Mouse (Mus musculus) T-helper 2 cell (primary cell): ENCODE data around the gene Tmem170b.

ENCODE experiments used
- in situ Hi-C: fragments of 300-600 bp; cut with MboI, MseI; formaldehyde crosslinking; loops from one replicate; pipeline ENCODE4 v1.15.1; 2025; ENCODE audit warnings: high pct_unique_total_duplicates

Gene Tmem170b

GRCm38 (mm10) chr13:41662401-41663070 lies 56.8 kb downstream of the Tmem170b start:
- in situ Hi-C loops: loop anchor here (25.0 kb wide), 1 partner anchor 1600 kb away; no protein-coding TSS in a partner anchor

DNA sequence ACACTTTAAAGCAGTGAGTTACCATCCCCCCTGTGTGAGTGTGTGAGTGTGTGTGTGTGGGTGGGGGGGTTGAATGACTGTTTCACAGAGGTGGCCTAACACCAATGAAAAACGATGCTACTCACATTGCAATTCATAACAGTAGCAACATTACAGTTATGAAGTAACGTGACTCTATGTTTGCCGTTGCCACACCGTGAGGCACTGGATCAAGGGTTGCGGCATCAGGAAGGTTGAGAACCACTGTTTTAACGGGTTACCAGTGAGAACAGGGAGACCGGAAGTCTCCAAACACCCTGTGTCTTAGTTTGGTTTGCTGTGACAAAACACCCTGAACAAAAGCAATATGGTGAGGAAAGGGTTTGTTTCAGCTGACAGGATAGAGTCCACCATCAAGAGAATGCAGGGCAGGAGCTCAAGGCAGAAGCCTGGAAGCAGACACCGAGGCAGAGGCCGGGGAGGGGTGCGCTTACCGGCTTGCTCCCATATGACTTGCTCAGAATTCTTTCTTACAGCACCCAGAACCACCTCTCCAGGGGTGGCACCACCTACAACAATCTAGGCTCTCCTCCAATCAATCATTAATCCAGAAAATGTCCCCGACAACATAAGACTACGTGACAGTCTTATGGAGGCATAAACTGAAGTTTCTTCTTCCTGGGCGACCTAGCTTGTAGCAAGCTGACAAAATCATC lies 57.9 kb downstream of the Tmem170b start:
- in situ Hi-C loops: loop anchor here (25.0 kb wide), 1 partner anchor 1599 kb away; no protein-coding TSS in a partner anchor

GRCm38 (mm10) chr13:41669951-41670350 lies 64.2 kb downstream of the Tmem170b start:
- in situ Hi-C loops: loop anchor here (25.0 kb wide), 1 partner anchor 1592 kb away; no protein-coding TSS in a partner anchor

GRCm38 (mm10) chr13:41670386-41671130 lies 64.9 kb downstream of the Tmem170b start:
- in situ Hi-C loops: loop anchor here (25.0 kb wide), 1 partner anchor 1592 kb away; no protein-coding TSS in a partner anchor

- in situ Hi-C loops: loop anchor here (25.0 kb wide), 1 partner anchor 1591 kb away; no protein-coding TSS in a partner anchor
These were observed 65.5 kb downstream of the Tmem170b start for GRCm38 (mm10) chr13:41671136-41671705.

DNA sequence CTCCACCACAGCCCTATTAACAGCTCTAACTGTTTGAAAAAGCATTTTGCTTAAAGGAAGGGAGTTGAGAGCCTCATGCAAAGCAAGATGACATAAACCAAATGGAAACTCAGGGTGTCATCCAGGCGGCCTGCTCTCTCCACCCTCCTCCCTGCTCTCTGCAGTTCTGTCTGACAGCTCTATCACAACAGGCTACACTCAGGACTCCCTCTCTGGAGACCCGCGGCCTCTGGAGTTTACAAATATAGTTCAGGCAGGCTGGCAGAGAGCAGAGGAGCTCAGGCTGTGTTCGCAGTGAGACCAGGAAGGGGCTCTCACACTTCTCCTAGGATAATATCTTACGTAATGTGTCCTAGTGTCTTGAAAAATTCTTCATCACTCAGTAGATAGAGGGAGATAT lies 67.2 kb downstream of the Tmem170b start:
- in situ Hi-C loops: loop anchor here (25.0 kb wide), 1 partner anchor 1589 kb away; no protein-coding TSS in a partner anchor

DNA sequence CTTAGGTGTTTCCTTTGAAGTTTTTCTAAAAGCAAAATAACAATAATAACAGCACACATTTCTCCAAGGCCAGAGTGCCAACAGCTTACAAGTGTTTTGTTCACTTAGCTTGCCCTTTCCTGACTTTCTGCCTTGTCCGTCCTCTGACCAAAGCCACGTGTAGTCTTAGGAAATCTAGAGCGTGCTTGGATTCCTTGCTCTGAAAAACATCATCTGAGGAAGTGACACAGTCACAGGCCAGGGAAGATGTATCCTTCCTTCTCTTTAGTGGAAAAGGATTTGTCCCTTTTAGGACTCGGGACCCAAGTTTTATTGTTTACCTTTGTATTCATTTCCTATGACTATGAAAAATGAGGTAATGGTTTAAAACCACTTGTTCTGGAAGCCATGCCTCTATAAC lies 67.8 kb downstream of the Tmem170b start:
- in situ Hi-C loops: loop anchor here (25.0 kb wide), 1 partner anchor 1589 kb away; no protein-coding TSS in a partner anchor

DNA sequence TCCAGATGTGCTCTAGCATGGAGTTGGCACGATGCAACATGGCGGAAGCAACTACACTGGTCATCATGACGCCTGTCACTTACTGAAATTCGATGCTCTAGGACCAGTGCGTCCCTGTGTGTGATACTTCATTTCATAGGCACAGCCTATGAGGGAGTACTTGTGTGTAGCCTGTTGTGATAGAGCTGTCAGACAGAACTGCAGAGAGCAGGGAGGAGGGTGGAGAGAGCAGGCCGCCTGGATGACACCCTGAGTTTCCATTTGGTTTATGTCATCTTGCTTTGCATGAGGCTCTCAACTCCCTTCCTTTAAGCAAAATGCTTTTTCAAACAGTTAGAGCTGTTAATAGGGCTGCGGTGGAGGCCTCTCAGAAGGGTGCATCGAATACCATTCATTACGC lies 68.9 kb downstream of the Tmem170b start:
- in situ Hi-C loops: loop anchor here (25.0 kb wide), 1 partner anchor 1588 kb away; no protein-coding TSS in a partner anchor

DNA sequence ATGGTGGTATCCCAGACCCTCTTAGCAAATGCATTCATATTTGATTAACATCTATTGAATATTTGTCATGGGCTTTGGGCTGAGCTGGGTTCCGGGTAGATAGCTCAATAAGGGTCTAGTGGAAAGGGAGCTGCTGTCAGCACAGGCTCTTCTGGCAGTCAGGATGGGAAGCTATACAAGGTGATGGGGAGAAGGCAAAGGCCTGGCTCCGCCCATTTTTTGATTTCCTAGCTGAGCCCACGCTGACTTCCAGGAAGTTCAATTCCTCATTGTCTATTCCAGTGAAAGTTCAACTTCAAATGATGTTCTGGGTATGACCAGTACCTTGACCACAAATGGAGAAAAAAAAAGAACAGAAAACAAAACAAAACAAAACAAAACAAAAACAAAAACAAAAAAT lies 69.8 kb downstream of the Tmem170b start:
- in situ Hi-C loops: no loop called here

GRCm38 (mm10) chr13:41675966-41676835 lies 70.5 kb downstream of the Tmem170b start:
- in situ Hi-C loops: no loop called here

- in situ Hi-C loops: no loop called here
These were observed 71.1 kb downstream of the Tmem170b start for GRCm38 (mm10) chr13:41676836-41677186.

DNA sequence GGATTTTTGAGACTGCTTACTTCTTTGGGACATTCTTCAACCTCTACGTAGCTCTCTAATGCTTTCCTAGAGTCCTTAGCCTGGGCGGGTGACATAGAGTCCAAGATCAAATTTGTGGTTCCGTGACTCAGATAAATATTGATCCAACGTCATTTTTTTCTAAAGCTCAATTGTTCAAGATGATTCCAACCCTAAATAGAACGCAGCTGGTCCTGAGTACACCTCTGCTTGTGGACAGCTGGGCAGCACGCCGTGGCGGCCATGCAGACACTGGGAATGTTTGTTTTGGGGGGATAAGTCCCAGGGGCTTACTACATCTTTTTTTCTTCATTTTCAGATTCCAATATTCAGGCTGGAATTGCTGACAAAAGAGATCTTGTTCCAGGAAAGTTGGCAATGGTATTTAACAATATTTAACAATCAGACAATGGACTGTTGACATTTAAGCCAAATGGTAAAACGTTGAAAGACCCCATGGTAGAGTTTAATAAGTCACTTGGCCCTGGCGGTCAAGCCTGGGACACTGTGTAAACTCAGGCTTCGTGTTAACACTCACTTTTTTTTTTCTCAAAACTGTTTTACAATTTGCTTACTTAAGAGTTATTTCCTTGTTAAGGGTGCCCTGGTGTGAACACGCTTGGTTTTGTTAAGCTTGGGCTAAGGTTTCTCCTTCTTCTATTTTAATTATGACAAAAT lies 75.3 kb downstream of the Tmem170b start:
- in situ Hi-C loops: no loop called here

GRCm38 (mm10) chr13:41682341-41683119 lies 76.8 kb downstream of the Tmem170b start:
- in situ Hi-C loops: no loop called here

DNA sequence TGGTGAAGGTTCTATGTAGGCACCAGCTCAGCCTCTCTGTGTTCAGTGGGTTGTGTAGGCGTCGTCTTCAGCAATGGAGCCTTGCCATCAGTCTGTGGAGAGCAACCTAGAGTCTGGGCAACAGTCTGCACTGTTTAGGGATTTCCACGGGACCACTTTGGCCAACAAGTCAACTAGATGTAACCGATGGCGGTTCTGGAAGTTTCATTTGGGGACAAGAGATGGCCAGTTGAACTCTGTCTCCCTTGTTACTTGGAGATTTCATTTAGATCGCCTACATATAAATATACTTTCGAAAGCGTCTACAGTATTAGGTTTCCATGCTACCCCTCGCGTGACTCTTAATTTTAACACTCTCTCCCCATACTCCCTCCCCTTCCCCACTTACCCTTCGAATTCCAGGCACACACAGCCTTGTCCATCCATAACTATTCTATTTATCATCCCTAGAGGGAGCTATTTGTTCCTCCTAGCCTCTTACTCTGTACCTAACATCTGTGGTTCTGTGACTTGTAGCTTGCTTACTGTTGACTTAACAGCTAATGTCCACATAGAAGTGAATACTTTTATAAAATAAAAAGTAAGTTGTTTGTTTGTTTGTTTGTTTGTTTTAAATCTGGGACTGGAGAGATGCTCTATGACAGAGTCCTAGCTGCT lies 77.8 kb downstream of the Tmem170b start:
- in situ Hi-C loops: no loop called here

DNA sequence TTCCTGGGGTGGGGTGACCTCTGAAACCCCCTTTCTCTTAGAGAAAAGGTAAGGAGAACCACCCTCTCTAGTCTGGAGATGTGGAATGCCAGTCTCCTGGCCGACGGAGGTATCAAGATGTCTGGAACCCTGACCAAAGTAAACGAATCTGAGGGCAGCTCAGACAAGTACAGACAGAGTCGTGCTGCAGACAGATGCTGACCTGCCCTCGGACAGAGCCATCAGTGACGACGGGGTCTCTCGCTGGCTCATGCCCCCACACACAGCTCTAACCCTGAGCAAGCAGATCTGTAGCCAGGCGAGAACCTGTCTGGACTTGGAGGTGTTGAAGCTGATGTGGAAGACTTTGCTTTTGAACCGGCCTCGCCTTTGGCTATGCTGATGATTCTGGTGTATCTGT lies 79.8 kb downstream of the Tmem170b start:
- in situ Hi-C loops: loop anchor here (5.0 kb wide), 1 partner anchor 33 kb away; no protein-coding TSS in a partner anchor

- in situ Hi-C loops: loop anchor here (5.0 kb wide), 1 partner anchor 37 kb away; no protein-coding TSS in a partner anchor
These were observed 83.3 kb downstream of the Tmem170b start for GRCm38 (mm10) chr13:41689055-41689454.

DNA sequence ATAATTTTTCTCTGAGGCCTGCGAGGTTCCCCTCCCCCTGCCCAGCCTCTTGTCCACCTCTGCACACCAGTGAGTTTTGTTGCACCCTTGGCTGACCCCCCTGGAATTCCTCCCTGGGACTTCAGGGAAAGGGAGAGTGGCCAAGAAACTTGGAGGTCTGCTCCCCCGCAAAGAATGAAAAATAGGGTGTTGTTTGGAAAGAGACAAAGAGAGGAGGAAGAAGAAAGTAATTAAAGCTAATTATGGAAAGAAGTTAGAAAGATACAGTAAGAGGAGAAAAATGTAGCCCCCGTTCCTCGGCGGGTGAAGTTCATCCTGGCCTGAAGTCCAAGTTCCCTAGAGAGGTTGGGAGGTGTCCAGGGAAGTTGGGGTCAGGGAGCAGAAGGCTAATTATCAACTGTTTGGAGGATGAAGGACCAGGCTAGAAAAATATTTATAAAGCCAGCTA lies 83.9 kb downstream of the Tmem170b start:
- in situ Hi-C loops: loop anchor here (5.0 kb wide), 1 partner anchor 37 kb away; no protein-coding TSS in a partner anchor
